Mouse (Mus musculus): Measurements from ENCODE around the gene Bpifa5. TPM values are rescaled to one million over a fixed set of nuclear protein-coding genes. Genes with fewer than 3 reads are reported as not detected.

The Bpifa5 gene
- polyA plus RNA-seq, 1 experiment = not detected

DNA sequence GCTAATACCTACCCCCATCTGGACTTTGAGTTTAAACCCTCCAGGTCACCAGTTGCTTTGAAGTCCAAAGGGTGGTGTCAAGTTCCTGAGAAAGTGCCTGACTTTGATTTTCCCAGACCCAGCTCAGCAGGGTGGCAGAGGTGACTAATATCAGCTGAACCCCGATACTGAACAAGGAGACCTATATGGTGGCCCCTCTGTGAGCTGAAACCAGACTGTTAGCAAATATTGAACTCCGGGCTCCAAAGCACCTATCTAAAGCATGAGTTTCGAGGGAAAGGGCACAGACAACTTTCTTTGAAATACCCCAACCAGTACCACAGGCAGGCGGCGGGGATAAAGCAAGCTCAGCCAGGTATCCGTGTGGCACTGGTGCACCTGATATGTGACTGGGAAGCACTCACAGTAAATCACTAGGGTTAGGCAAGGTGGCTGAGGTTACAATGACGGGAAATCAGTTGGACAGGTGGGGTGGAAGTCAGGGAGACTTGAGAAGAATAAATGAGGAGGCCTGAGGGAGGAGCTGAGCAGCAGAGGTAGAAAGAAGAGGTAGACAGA, 27.5 kb downstream of the Bpifa5 start:
- Histone ChIP-seq H3K27ac (replicated peaks; ENCODE audit: low read depth, low read length) (no peak overlapping the region), H3K4me3 (ENCODE audit: insufficient read depth, low read depth, low read length) (no peak overlapping the region), H3K4me1 (ENCODE audit: control insufficient read depth, insufficient read depth, insufficient read length, low read length) (no peaks in the 10 kb centered on the region)

DNA sequence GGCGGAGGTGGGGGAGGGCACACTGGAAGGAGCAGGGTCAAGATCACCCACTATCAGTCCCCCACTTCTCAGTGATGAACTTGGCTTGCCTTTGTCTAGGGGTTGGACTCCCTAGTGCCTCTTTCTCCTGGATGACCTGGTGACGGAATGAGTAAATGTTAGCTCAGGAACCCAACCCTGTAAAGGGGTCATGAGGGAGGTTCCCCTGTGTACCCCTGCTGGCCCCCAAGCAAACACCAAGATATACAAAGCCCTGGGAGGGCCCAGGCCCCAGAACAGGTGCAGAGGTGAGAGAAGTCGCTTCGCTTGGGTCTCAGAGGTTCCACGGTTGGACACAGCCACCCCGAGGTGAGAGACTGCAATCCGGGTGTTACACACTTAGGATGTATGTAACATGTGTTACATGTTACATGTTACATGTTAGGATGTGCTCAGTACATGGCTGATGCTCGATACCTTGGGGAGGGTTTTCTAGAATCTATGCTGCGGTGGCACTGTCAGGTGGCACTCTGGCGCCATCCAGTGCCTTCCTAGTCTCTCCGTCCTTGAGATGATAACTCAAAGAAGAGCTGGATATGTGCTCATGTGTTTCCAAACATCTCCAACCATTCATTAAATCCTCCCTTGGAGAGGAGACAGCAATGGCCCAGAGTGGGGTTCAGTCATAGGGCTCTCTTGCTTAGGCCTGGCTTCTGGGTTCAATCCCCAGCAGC, 28.3 kb downstream of the Bpifa5 start, which contains the start of gene Bpifb1:
Gene Bpifb1, plus strand, starts transcription at position 273 of the 713 bp plus-strand sequence.
- Histone ChIP-seq H3K4me3 (ENCODE audit: insufficient read depth, low read depth, low read length) (no peak within 1 kb of the TSS), H3K4me1 (ENCODE audit: control insufficient read depth, insufficient read depth, insufficient read length, low read length) (no peaks in the 10 kb centered on the region), H3K27ac (replicated peaks; ENCODE audit: low read depth, low read length) (no peak within 1 kb of the TSS)

DNA sequence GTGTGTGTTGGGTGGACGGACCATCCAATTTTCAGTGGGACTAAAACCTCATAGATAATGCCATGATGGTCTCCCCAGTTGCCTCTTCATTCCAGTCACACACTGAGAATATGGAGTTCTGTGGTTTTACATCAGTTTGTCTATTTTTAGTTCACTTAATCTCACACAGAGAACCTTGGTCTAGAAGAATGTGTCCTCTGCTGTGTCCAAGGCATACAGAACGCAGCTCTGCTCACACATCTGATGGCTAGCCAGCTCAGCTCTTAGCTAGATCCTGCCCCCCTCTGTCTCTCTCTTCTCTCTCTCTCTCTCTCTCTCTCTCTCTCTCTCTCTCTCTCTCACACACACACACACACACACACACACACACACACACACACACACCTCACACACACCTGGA, 29.7 kb downstream of the Bpifa5 start:
- H3K4me1 ChIP-seq (ENCODE audit: control insufficient read depth, insufficient read depth, insufficient read length, low read length) = no peaks in the 10 kb centered on the region
- H3K27ac ChIP-seq (replicated peaks; ENCODE audit: low read depth, low read length) = no peak overlapping the region
- H3K4me3 ChIP-seq (ENCODE audit: insufficient read depth, low read depth, low read length) = no peak overlapping the region

DNA sequence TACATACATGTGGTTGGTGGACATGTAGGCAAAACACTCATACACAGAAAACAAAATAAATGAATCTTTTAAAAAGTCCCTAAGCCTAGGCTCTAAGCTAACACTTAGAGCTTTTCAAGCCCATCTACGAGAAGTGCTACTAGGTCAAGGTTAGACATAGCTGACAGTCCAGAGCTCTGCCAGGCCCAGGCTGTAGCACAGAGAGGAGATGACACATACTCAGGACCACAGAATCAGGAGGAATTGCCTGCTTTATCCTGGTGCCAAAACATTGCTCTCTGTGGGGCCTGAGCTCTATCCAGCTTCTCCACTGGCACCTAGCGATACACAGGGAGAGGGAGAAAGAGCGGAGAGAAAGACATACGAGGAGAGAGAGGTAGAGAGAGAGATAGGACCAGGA, 30.7 kb downstream of the Bpifa5 start:
- Histone ChIP-seq H3K4me3 (ENCODE audit: insufficient read depth, low read depth, low read length) (no peak overlapping the region), H3K27ac (replicated peaks; ENCODE audit: low read depth, low read length) (no peak overlapping the region), H3K4me1 (ENCODE audit: control insufficient read depth, insufficient read depth, insufficient read length, low read length) (no peaks in the 10 kb centered on the region)

DNA sequence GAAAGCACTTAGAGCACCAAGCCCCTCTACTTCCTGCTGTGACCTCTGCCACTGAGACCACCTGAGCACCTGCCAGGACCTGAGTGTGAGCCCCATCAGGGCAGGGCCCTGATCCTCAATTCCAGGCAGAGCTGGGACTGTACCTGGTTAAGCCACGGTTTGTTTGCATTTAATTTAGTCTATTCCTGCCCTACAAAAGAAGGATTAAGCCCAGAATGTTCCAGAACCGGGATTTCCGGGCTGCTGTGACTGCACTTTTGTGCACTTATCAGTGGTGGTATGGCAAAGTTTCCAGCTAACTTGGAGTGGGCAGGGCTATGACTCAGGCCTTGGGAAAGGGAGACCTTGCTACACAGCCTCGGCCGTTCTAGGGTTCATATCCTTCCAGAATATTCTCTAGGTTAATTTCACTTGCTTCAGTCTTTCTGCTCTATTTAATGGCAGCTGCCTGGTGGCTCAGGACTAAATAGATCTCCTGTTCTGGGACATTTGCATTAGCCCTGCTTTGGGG, 31.6 kb downstream of the Bpifa5 start:
- Histone ChIP-seq H3K27ac (replicated peaks; ENCODE audit: low read depth, low read length) (no peak overlapping the region), H3K4me3 (ENCODE audit: insufficient read depth, low read depth, low read length) (no peak overlapping the region), H3K4me1 (ENCODE audit: control insufficient read depth, insufficient read depth, insufficient read length, low read length) (no peaks in the 10 kb centered on the region)

DNA sequence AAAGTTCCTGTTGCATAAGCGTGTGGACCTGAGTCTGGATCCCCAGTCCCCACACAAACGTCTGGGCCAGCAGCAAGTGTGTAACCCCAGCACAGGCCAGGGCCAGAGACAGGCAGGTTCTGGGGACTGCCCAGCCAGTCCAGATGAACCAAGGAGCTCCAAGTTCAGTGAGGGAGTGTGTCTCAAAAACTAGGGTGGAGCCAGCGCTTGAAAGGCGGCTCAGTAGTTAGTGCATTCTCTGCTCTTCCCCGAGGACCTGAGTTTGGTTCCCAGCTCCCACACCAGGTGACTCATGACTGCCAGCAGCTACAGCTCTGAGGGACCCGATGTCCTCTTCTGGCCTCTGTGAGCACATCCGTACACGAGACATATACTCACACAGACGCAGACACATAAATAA, 34.6 kb downstream of the Bpifa5 start:
- Histone ChIP-seq H3K4me1 (ENCODE audit: control insufficient read depth, insufficient read depth, insufficient read length, low read length) (no peaks in the 10 kb centered on the region), H3K27ac (replicated peaks; ENCODE audit: low read depth, low read length) (no peak overlapping the region), H3K4me3 (ENCODE audit: insufficient read depth, low read depth, low read length) (no peak overlapping the region)

DNA sequence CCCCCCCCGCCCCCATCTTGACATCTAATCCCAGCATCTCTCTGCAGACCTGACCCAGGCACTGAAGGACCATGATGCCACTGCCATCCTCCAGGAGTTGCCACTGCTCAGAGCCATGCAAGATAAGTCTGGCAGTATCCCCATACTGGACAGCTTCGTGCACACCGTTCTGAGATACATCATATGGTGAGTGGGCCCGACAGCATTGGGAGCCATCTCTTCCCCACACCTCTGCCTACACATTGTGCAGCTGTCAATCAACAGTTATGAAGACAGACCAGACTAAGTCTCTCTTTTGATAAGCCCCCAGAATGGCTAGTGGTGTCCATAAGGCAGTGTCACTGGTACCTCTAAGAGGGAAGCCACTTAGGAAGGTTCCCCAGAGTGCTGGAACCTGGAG, 42.2 kb downstream of the Bpifa5 start:
- no peak overlapping the region for H3K27ac ChIP-seq (replicated peaks; ENCODE audit: low read depth, low read length)
- no peaks in the 10 kb centered on the region for H3K4me1 ChIP-seq (ENCODE audit: control insufficient read depth, insufficient read depth, insufficient read length, low read length)
- H3K4me3 ChIP-seq (ENCODE audit: insufficient read depth, low read depth, low read length) = no peak overlapping the region

DNA sequence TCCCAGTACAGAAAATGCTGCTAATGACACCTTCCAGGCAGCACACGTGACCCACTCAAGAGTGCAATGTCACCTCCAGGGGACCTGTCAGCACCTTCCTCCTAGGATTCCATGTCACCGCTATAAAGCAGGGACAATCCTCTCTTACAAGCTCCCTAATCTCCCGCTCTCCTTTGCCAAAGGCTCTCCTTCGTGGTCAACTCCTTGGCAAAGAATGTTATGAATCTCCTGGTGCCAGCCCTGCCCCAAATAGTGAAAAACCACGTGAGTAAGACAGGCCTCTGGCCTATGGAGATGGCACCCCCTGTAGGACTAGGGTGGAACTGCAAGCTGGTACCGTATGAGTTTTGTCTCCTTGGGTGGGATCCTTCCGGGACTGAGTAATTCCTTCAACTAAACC, 44.5 kb downstream of the Bpifa5 start:
- H3K4me1 ChIP-seq (ENCODE audit: control insufficient read depth, insufficient read depth, insufficient read length, low read length) = no peaks in the 10 kb centered on the region
- H3K27ac ChIP-seq (replicated peaks; ENCODE audit: low read depth, low read length) = no peak overlapping the region
- no peak overlapping the region for H3K4me3 ChIP-seq (ENCODE audit: insufficient read depth, low read depth, low read length)

DNA sequence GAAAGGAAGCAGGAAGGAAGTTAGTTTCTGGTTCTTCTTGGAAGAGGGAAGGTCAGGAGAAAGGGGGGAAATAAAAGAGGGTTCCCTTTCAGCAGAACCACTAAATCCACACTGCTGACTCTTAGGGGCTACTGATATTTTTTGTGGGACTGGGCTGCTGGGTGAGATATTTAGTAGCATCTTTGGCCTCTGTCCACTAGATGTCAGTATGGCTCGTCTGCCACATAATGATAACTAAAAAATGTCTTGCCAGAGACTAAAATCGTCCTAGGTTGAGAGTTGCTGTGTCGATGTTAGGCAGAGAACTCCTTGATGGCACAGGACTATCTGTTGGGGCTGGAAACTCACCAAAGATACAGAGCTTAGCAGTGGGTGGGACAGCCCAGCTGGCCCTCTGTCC, 46.7 kb downstream of the Bpifa5 start:
- Histone ChIP-seq H3K4me3 (ENCODE audit: insufficient read depth, low read depth, low read length) (no peak overlapping the region), H3K27ac (replicated peaks; ENCODE audit: low read depth, low read length) (no peak overlapping the region), H3K4me1 (ENCODE audit: control insufficient read depth, insufficient read depth, insufficient read length, low read length) (no peaks in the 10 kb centered on the region)

DNA sequence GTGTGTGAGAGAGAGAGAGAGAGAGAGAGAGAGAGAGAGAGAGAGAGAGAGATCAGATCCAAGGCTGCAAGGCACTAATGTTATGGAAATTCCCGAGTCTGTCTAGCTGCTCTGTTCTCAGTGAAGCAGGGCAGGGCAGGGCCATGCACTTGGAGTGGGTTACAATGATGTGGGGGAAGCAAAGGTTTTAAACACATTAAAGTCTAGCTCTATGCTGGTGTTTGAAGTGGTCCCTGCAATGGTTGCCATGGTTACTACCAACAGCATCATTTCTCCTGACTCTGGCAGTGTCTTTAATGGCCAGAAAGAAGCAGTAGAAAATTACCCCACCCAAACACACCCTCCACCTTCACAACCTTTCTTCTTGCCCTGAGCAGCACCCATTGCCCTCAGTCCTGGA, 48.7 kb downstream of the Bpifa5 start:
- Histone ChIP-seq H3K4me1 (ENCODE audit: control insufficient read depth, insufficient read depth, insufficient read length, low read length) (no peaks in the 10 kb centered on the region), H3K4me3 (ENCODE audit: insufficient read depth, low read depth, low read length) (no peak overlapping the region), H3K27ac (replicated peaks; ENCODE audit: low read depth, low read length) (no peak overlapping the region)

DNA sequence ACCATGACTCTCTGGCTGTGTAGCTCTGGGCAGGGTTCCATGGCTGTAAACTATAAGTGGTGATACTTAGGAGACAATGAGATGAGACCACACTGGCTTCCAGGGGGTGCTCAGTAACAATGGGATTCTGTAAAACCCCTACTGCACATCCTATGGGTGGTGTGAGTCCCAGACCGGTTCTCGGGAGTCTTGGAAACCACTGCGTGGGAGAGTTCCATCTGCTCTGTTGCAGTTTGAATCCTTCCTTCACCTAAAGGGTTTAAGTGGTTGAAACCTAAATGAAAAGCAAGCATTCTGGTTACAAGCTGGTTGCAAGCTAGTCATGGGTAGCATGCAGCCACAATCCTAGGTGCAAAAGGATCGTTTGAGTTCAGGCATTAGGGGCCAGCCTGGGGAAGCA, 49.5 kb downstream of the Bpifa5 start:
- H3K27ac ChIP-seq (replicated peaks; ENCODE audit: low read depth, low read length) = no peak overlapping the region
- H3K4me1 ChIP-seq (ENCODE audit: control insufficient read depth, insufficient read depth, insufficient read length, low read length) = no peaks in the 10 kb centered on the region
- H3K4me3 ChIP-seq (ENCODE audit: insufficient read depth, low read depth, low read length) = no peak overlapping the region

DNA sequence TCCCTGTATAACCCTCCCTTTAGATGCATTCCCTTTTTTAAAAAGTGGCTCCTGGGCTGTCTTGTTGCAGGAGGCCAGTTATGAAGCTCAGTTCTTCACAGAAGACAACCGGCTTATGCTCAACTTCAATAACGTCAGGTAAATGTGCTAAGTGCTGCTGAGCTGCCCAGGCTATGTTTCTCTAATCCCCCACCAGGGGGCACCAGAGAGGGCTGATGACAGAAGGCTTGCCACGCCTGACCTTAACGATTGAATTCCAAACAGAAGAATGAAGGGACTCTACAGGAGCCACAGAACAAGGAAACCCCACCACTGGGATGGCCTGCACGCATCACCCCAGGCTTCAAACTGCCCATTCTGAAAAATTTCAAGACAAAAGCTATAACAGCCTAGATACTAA, 52.8 kb downstream of the Bpifa5 start:
- H3K4me3 ChIP-seq (ENCODE audit: insufficient read depth, low read depth, low read length) = no peak overlapping the region
- H3K27ac ChIP-seq (replicated peaks; ENCODE audit: low read depth, low read length) = no peak overlapping the region
- no peaks in the 10 kb centered on the region for H3K4me1 ChIP-seq (ENCODE audit: control insufficient read depth, insufficient read depth, insufficient read length, low read length)

Other genes starting within 250 kb of the Bpifa5 start
- not detected in 2 replicates for gene Bpifb3, start 244.4 kb upstream of the Bpifa5 start, polyA plus RNA-seq (2012; ENCODE audit: insufficient read depth, insufficient read length, missing spikeins)
- gene Bpifb4, start 224.4 kb upstream of the Bpifa5 start, polyA plus RNA-seq (2012; ENCODE audit: insufficient read depth, insufficient read length, missing spikeins) = not detected in 2 replicates
- not detected in 2 replicates for gene Bpifa6, start 187.7 kb upstream of the Bpifa5 start, polyA plus RNA-seq (2012; ENCODE audit: insufficient read depth, insufficient read length, missing spikeins)
- gene Bpifa2, start 154.3 kb upstream of the Bpifa5 start, polyA plus RNA-seq (2012; ENCODE audit: insufficient read depth, insufficient read length, missing spikeins) = not detected in 2 replicates
- not detected in 2 replicates for gene Bpifa3, start 32.3 kb upstream of the Bpifa5 start, polyA plus RNA-seq (2012; ENCODE audit: insufficient read depth, insufficient read length, missing spikeins)
- gene Bpifa1, start 19.7 kb upstream of the Bpifa5 start, polyA plus RNA-seq (2012; ENCODE audit: insufficient read depth, insufficient read length, missing spikeins) = not detected in 2 replicates
- gene Bpifb1, start 28.2 kb downstream of the Bpifa5 start, polyA plus RNA-seq (2012; ENCODE audit: insufficient read depth, insufficient read length, missing spikeins) = not detected in 2 replicates
- gene Bpifb5, start 61.1 kb downstream of the Bpifa5 start, polyA plus RNA-seq (2012; ENCODE audit: insufficient read depth, insufficient read length, missing spikeins) = not detected in 2 replicates
- gene Bpifb9a, start 95.2 kb downstream of the Bpifa5 start, polyA plus RNA-seq (2012; ENCODE audit: insufficient read depth, insufficient read length, missing spikeins) = not detected in 2 replicates
- gene Bpifb9b, start 144.6 kb downstream of the Bpifa5 start, polyA plus RNA-seq (2012; ENCODE audit: insufficient read depth, insufficient read length, missing spikeins) = not detected in 2 replicates
- 7.1 and 12.7 TPM in 2 replicates for gene Cdk5rap1, start 210.4 kb downstream of the Bpifa5 start, polyA plus RNA-seq (2012; ENCODE audit: insufficient read depth, insufficient read length, missing spikeins)
- gene Snta1, start 245.5 kb downstream of the Bpifa5 start, polyA plus RNA-seq (2012; ENCODE audit: insufficient read depth, insufficient read length, missing spikeins) = 17.1 and 29.6 TPM in 2 replicates